Mouse (Mus musculus) intestine, embryonic 14.5 days (tissue): ENCODE results near the gene Rgs6. TPM values are rescaled to one million over a fixed set of nuclear protein-coding genes. Genes with fewer than 3 reads are reported as not detected.

ENCODE experiments used
- ATAC-seq: fragments of 200-750 bp; cut with Nextera tagmentation; replicated peaks from 2 replicates; pipeline ENCODE4 v1.8.0; 2017; ENCODE audit warnings: low read depth, moderate number of reproducible peaks, moderate TSS enrichment, moderate library complexity; ENCODE audit not compliant: low FRiP score, low TSS enrichment
- DNase-seq: peaks from one replicate; pipeline ENCODE4 v3.0.0-alpha.2; 2018; ENCODE audit warnings: low spot score
- H3K27ac ChIP-seq: fragments of 300-500 bp; sonication (generic); 2 replicates; pipeline ENCODE4 v1.5.1; 2014; ENCODE audit warnings: low read depth, mild to moderate bottlenecking, control low read depth
- H3K27me3 ChIP-seq: fragments of 300-500 bp; sonication (generic); replicated peaks from 2 replicates; pipeline ENCODE4 v1.6.1; 2014; ENCODE audit warnings: low read length, control low read depth; ENCODE audit not compliant: control insufficient read depth, insufficient read depth
- H3K36me3 ChIP-seq: fragments of 300-500 bp; sonication (generic); 2 replicates; pipeline ENCODE4 v1.6.1; 2014; ENCODE audit warnings: low read length, control low read depth; ENCODE audit not compliant: control insufficient read depth, insufficient read depth
- H3K4me1 ChIP-seq: fragments of 300-500 bp; sonication (generic); replicated peaks from 2 replicates; pipeline ENCODE4 v1.6.1; 2014; ENCODE audit warnings: low read length, control low read depth, mixed read lengths; ENCODE audit not compliant: control insufficient read depth, insufficient read depth
- H3K4me2 ChIP-seq: fragments of 300-500 bp; sonication (generic); 2 replicates; pipeline ENCODE4 v1.6.1; 2014; ENCODE audit warnings: low read length
- H3K4me3 ChIP-seq: fragments of 300-500 bp; sonication (generic); 2 replicates; pipeline ENCODE4 v1.5.1; 2014; ENCODE audit warnings: low read depth, low read length, control low read depth, mixed read lengths
- H3K9ac ChIP-seq: fragments of 300-500 bp; sonication (generic); 2 replicates; pipeline ENCODE4 v1.6.1; 2014; ENCODE audit warnings: mild to moderate bottlenecking, low read length
- H3K9me3 ChIP-seq: fragments of 300-500 bp; sonication (generic); 2 replicates; pipeline ENCODE4 v1.6.1; 2016; ENCODE audit warnings: low read length, control low read depth; ENCODE audit not compliant: control insufficient read depth
- WGBS: fragments of 180-500 bp; shearing (Covaris S2); extraction: QIAGEN DNeasy Blood & Tissue Kit; methylation state at CpG from one replicate; pipeline ENCODE4 v1.1.7; 2014; 5-methylcytosine and 5-hydroxymethylcytosine counted together
- polyA plus RNA-seq: library from polyadenylated mRNA; unstranded; fragments of >200 nt; fragmentation: Nextera tagmentation; extraction: Ambion mirVana; gene quantifications from 2 replicates; pipeline ENCODE4 v1.2.1, GENCODE M21; 2014

Rgs6 gene
- polyA plus RNA-seq, 1 experiment from 2014 or later: 1.9 TPM

- H3K4me2 ChIP-seq: no peak overlapping the region
- H3K9me3 ChIP-seq: 0 out of 2 replicates have a peak, but pooled peaks cover 2% of the 10 kb centered on the region
- no peaks in the 10 kb centered on the region for H3K36me3 ChIP-seq
- H3K4me3 ChIP-seq: no peak overlapping the region
- no peak overlapping the region for H3K9ac ChIP-seq
- no peaks in the 10 kb centered on the region for H3K4me1 ChIP-seq
- no peaks in the 10 kb centered on the region for H3K27me3 ChIP-seq
- DNase-seq (no peak), ATAC-seq (no peak)
- 52% methylated on average over 10 of the region's 10 CpGs for WGBS
- H3K27ac ChIP-seq: no peak overlapping the region
Observed at GRCm38 (mm10) chr12:83098646-83099371, 510.7 kb downstream of the Rgs6 start.

GRCm38 (mm10) chr12:83099920-83100319 is 511.8 kb downstream of the Rgs6 start:
- ATAC-seq: no peak

GRCm38 (mm10) chr12:83100413-83100812 is 512.3 kb downstream of the Rgs6 start:
- H3K9ac ChIP-seq: no peak overlapping the region
- H3K9me3 ChIP-seq: 0 out of 2 replicates have a peak, but pooled peaks cover 2% of the 10 kb centered on the region
- 76% methylated on average over 9 of the region's 9 CpGs for WGBS
- DNase-seq: no peak
- H3K36me3 ChIP-seq: no peaks in the 10 kb centered on the region
- ATAC-seq: no peak
- no peaks in the 10 kb centered on the region for H3K27me3 ChIP-seq
- H3K4me1 ChIP-seq: no peaks in the 10 kb centered on the region
- no peak overlapping the region for H3K27ac ChIP-seq
- H3K4me2 ChIP-seq: no peak overlapping the region
- no peak overlapping the region for H3K4me3 ChIP-seq

More at GRCm38 (mm10) chr12:83099920-83100319, 511.8 kb downstream of the Rgs6 start:
- no peak overlapping the region for H3K9ac ChIP-seq
- H3K4me1 ChIP-seq: no peaks in the 10 kb centered on the region
- no peak overlapping the region for H3K27ac ChIP-seq
- H3K27me3 ChIP-seq: no peaks in the 10 kb centered on the region
- WGBS: 89% methylated on average over 2 of the region's 2 CpGs
- 0 out of 2 replicates have a peak, but pooled peaks cover 2% of the 10 kb centered on the region for H3K9me3 ChIP-seq
- DNase-seq: no peak
- H3K36me3 ChIP-seq: no peaks in the 10 kb centered on the region
- no peak overlapping the region for H3K4me2 ChIP-seq
- no peak overlapping the region for H3K4me3 ChIP-seq

- Histone ChIP-seq H3K4me3 (no peak overlapping the region), H3K27ac (no peak overlapping the region), H3K4me2 (no peak overlapping the region), H3K36me3 (no peaks in the 10 kb centered on the region), H3K9me3 (0 out of 2 replicates have a peak, but pooled peaks cover 2% of the 10 kb centered on the region), H3K9ac (no peak overlapping the region), H3K27me3 (no peaks in the 10 kb centered on the region), H3K4me1 (no peaks in the 10 kb centered on the region)
- 59% methylated on average over 7 of the region's 7 CpGs for WGBS
- no peak for DNase-seq
- ATAC-seq: no peak
Observed at GRCm38 (mm10) chr12:83100848-83101247, 512.8 kb downstream of the Rgs6 start.

- DNase-seq (peak; percentile 69), ATAC-seq (peak; percentile 78)
- Histone ChIP-seq H3K4me3 (no peak overlapping the region), H3K9me3 (no peaks in the 10 kb centered on the region), H3K27ac (no peak overlapping the region), H3K9ac (no peak overlapping the region), H3K36me3 (no peaks in the 10 kb centered on the region), H3K4me2 (no peak overlapping the region), H3K27me3 (no peaks in the 10 kb centered on the region), H3K4me1 (no peaks in the 10 kb centered on the region)
- WGBS: 46% methylated on average over 9 of the region's 9 CpGs
Observed at GRCm38 (mm10) chr12:83105514-83106119, 517.5 kb downstream of the Rgs6 start.

GRCm38 (mm10) chr12:83106120-83106517 is 518.0 kb downstream of the Rgs6 start:
- Histone ChIP-seq H3K27ac (no peak overlapping the region), H3K9me3 (no peaks in the 10 kb centered on the region), H3K4me1 (no peaks in the 10 kb centered on the region), H3K36me3 (no peaks in the 10 kb centered on the region), H3K27me3 (no peaks in the 10 kb centered on the region), H3K9ac (no peak overlapping the region), H3K4me3 (no peak overlapping the region), H3K4me2 (no peak overlapping the region)
- DNase-seq (no peak), ATAC-seq (0 out of 2 replicates have a peak, but pooled peaks have one; percentile 16)
- WGBS: 54% methylated on average over 5 of the region's 5 CpGs

- no peaks in the 10 kb centered on the region for H3K36me3 ChIP-seq
- H3K4me3 ChIP-seq: no peak overlapping the region
- 84% methylated on average over 4 of the region's 4 CpGs for WGBS
- no peak overlapping the region for H3K9ac ChIP-seq
- ATAC-seq: no peak
- H3K4me2 ChIP-seq: no peak overlapping the region
- no peaks in the 10 kb centered on the region for H3K9me3 ChIP-seq
- H3K27ac ChIP-seq: no peak overlapping the region
- no peaks in the 10 kb centered on the region for H3K4me1 ChIP-seq
- DNase-seq: no peak
- H3K27me3 ChIP-seq: no peaks in the 10 kb centered on the region
Observed at GRCm38 (mm10) chr12:83109486-83109885, 521.4 kb downstream of the Rgs6 start.

- Histone ChIP-seq H3K27me3 (no peaks in the 10 kb centered on the region), H3K9me3 (no peaks in the 10 kb centered on the region), H3K9ac (no peak overlapping the region), H3K4me1 (no peaks in the 10 kb centered on the region), H3K36me3 (no peaks in the 10 kb centered on the region), H3K4me2 (no peak overlapping the region), H3K27ac (no peak overlapping the region), H3K4me3 (no peak overlapping the region)
- DNase-seq (no peak), ATAC-seq (no peak)
- 81% methylated on average over 11 of the region's 11 CpGs for WGBS
Observed at GRCm38 (mm10) chr12:83109891-83110630, 522.0 kb downstream of the Rgs6 start.
